Mouse (Mus musculus): ENCODE results near the gene Sash1.

Sash1 gene

DNA sequence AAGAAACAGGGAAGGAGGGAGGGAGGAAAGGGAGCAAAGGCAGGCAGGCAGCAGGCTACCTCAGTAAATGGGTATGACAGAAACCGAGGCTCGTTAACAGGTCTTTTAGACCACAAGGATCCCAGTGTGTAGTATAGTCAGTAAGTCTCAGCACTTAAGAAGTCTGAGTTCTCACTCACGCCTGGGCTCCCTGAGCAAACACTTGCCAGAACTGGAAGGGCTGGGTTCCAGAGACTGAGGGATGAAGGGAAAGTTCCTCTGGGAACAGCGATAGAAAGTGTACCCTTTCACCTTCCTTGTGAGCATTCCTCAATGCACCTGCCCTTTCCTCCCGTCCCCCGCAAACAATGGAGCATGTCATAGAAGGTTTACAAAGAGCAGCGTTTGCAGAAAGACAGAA lies 16.5 kb upstream of the Sash1 start:
- no peak for DNase-seq (ENCODE audit: low spot score in 2 of 2)

DNA sequence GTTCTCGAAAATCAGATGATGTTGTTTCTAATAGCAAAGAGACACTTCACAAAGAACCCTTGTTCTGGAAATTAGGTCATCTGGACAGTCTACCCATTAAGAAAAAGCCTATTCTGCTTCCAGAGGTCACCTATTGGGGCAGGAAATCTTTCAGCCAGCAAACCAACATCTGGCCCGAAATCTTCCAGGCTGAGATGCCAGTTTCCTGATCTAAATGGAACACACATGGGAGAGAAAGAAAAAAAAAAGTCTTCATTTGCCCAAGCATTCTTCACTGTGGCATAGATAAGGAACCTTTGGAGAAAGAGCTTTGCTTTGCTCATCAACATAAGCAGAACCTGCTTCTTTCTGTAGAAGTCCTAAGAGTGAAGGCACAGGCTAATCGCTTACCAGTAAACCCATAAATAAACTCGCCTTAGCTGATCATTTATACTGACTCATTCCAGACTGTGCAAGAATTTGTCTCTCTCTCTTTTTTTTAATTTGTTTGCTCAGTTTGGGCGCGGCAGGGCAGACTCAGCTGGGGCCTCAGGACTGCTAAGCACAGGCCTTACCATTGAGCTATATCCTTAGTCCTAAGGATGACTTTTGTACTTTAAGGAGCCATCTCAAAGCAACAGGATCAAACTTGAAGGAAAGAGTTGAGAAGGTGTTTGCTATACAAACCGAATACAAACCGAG lies 13.1 kb upstream of the Sash1 start:
- no peak for DNase-seq (ENCODE audit: low spot score in 2 of 2)

DNA sequence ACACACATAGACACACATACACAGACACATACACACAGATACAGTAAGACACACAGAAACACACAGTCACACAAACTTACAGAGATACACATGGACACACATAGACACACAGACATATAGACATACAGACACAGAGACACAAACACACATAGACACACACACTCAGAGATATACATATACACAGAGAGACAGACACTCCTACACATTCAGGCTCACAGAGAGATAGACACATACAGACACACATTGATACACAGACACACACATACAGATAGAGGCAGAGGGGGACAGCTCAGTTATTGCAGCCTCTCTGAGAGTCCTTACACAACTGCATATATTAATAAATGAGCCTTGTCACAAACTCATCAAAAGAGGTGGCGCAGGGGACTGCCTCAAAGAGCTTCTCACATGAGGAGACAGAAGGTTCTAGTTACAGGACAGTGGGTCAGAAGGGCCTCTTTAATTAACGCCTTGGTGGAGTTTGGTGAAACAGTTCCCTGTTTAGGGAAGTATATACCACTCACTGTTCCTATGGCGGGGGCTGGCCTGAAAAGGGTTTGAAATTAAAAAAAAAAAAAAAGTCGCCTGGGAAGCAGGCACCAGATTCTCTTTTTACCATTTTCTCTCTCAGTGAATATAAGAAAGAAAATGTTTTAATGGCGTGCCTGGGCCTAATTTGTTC lies 12.4 kb upstream of the Sash1 start:
- DNase-seq (ENCODE audit: low spot score in 2 of 2): no peak

DNA sequence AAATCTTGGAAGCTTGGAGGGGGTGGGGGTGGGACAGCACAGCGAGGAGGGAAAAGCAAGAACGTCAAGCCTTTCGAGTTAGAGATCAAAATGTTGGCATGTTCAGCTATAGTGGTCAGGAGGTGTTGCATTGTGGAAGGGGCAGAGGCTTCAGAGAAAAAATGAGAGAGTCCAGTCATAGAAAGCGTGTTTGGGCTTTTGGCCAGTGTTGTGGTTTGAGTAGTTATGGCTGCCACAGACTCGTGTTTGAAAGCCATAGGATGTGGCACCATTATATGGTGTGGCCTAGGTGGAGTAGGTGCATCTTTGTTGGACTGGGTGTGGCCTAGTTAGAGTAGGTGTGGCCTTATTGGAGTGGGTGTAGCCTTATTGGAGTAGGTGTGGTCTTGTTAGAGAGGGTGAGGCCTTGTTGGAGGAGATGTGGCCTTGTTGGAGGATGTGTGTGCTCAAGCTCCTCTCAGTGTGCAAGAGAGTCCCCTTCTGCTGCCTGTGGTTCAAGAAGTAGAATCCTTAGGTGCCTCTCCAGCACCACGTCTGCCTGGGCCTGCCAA lies 9.2 kb upstream of the Sash1 start:
- DNase-seq (ENCODE audit: low spot score in 2 of 2): no peak

DNA sequence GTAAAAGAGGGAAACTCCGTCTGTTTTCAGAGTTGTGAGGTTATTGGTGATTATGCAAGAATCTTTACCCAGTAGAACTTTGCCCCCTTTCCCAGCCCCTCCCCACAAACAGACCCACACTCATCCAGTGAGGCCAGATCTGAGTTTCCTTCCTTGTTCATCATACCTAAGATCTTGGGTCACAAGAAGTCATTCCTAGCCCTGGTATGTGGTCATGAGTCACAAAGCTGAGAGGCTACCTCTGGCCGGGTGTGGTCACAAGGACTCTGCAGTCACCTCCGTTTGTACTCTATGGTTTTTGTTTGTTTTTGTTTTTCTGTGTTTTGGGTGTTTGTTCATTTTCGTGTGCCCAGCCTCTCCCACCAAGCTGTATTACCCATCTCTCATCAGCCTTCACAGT lies 4.6 kb upstream of the Sash1 start:
- DNase-seq (ENCODE audit: low spot score in 2 of 2): no peak

DNA sequence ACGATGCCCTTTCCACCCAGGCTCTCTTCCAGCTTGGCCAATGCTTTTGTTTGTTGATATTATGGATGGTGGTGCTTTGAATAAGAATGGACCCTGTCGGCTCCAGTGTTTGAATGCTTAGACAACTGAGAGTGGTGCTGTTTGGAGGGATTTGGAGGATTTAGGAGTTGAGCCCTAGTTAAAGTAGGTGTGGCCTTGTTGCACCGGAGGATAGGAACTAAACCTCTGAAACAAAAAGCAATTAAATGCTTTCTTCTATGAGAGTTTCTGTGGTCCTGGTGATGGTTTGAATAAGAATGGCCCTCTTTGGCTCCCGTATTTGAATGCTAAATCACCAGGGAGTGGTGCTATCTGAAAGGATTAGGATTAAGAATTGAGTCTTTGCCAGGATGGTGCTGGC lies 3.5 kb upstream of the Sash1 start:
- DNase-seq (ENCODE audit: low spot score in 2 of 2): no peak

- DNase-seq (ENCODE audit: low spot score in 2 of 2): no peak
Observed at GRCm38 (mm10) chr10:8886528-8886854, 621 bp upstream of the Sash1 start.

- DNase-seq (ENCODE audit: low spot score in 2 of 2): no peak
Observed at GRCm38 (mm10) chr10:8885201-8885600, 669 bp downstream of the Sash1 start.

DNA sequence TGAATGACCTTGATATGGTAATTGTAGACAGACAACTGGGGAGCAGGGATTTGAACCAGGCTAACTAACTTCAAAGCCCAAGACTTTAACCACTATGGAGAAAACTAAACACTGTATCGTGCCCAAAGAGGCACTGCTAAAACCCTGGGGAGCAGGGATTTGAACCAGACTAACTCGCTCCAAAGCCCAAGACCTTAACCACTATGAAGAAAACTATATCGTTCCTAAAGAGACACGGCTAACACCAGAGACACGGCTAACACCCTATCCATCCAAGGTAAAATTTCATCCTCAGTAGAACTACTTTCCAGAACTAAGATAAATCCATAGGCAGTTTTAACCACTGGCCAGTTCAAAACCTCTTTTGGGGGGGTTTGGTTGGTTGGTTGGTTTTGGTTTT lies 1.3 kb downstream of the Sash1 start:
- no peak for DNase-seq (ENCODE audit: low spot score in 2 of 2)

GRCm38 (mm10) chr10:8883686-8884085 lies 2.2 kb downstream of the Sash1 start:
- no peak for DNase-seq (ENCODE audit: low spot score in 2 of 2)

DNA sequence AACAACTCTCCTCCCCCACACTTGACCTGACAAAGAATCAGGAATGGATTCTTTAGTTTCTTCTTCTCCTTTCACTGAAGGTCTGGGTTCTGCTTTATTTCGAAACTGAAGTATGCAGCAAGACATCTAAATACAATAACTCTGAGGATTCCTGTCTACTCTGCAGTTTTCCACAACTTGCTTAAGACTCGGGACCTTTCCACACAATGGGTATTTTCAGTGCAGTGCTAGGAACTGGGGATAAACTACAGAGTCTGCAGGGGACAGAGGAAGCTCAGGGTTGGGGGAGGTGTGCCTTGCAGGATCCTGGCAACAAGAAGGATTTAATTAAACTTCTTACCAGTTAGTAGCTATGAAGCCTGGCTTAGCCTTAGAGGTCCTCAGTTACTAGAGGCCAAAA lies 4.1 kb downstream of the Sash1 start:
- no peak for DNase-seq (ENCODE audit: low spot score in 2 of 2)

DNA sequence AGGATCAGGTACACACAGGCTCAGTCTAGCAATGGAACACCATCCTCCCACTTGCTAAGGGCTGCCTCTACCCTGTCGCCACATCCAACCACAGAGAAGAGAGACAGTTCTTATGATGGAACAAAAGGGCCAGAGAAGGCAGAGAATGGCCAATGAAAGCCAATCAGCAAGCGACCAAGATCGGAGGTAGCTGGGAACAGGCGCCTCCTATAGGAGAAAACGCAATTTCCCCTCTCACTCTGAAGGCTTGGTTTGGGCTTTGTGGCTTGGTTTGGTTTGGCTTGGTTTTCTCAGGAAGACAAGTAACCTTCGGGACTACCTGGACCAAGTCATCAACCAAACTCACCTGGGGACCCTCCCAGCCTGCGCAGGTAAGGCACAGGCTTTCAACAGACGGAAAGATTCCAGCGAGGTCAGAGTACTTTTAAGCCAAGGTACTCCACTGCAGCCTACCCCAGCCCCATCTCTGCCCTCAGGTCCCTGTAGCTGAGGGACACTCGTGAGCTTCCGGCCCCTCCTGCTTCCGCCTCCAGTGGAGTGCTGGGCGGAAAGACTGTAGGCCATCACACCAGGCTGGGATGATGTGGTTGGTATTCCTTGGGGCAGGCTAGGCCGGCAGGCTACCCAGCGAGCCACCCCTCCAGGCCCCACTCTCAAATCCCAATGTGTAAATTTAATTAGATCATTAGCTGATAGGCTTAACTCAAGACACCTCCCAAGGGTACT lies 4.8 kb downstream of the Sash1 start:
- DNase-seq (ENCODE audit: low spot score in 2 of 2): no peak

DNA sequence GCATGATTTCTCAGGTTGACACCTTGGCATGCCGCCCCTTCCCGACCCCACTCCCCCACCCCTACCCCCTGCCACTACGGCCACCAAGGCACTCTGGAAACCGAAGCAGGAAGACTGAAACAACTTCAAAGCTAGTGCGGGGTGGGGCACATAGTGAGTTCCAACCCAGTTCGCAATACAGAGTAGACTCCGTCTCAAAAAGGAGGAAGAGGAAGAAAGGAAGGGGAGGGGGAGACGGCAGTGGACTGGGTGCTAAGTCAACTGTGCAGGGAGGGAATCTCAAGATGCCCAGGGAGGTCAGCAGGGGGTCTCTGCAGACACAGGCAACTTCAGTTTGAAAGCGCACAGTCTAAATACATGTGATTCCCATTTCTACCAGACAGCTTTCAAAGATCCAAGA lies 7.0 kb downstream of the Sash1 start:
- DNase-seq (ENCODE audit: low spot score in 2 of 2): no peak

DNA sequence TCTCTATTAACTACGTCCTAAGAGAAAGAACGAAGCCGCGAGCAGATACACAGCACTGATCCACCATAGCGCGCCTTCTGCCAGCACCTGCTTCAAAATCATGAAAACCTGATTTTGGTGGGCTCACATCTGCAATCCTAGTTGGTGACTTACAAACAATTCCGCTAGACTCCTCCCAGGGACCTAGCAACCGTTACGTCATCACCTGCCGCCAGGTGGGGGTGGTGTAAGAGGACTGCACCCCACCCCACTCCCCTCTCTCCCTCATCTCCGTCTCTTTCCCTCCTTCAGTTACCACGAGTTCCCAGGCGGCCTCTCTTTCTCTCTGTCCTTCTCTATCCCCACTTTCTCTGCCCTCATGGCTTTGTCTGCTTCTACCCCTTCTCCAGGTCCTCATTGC lies 7.5 kb downstream of the Sash1 start:
- DNase-seq (ENCODE audit: low spot score in 2 of 2): no peak

DNA sequence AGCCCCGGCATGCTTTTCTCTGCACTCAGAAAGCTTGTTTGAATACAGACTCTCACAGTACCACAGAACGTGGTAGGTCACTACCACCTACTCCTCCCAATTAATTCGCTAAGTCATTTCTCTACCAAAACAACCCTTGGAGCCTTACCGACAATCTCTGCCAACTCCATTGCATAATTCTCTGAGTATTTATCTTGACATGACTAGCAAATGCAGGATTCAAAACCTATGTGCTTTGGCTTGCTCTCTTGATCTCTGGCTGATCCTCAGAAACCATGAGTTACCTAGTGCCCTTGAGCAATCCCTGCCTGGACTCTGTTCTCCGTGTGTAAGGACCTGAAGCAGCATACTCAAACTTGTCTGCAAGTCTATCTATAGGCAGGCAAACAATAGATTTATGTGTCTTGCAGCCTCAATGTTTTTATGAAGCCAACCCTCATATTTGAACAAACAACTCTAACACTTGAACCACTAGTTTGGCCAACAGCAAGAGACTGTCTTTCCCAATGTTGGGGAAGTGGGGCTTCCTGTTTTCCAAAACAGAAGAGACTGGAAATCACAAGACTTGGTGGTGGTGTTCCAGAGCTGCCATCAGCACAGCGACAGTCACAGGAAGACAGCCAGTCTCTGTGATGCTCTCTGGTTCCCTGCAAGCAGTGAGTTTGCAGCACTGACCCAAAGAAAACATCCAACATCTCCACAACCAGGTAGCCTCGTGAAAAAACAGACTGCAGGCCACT lies 12.1 kb downstream of the Sash1 start:
- no peak for DNase-seq (ENCODE audit: low spot score in 2 of 2)

- DNase-seq (ENCODE audit: low spot score in 2 of 2): no peak
Observed at GRCm38 (mm10) chr10:8872788-8873187, 13.1 kb downstream of the Sash1 start.

GRCm38 (mm10) chr10:8871935-8872334 lies 13.9 kb downstream of the Sash1 start:
- no peak for DNase-seq (ENCODE audit: low spot score in 2 of 2)

- no peak for DNase-seq (ENCODE audit: low spot score in 2 of 2)
Observed at GRCm38 (mm10) chr10:8870368-8870767, 15.5 kb downstream of the Sash1 start.

- DNase-seq (ENCODE audit: low spot score in 2 of 2): no peak
Observed at GRCm38 (mm10) chr10:8866062-8866642, 19.7 kb downstream of the Sash1 start.

GRCm38 (mm10) chr10:8860655-8861054 lies 25.2 kb downstream of the Sash1 start:
- DNase-seq (ENCODE audit: low spot score in 2 of 2): no peak

DNA sequence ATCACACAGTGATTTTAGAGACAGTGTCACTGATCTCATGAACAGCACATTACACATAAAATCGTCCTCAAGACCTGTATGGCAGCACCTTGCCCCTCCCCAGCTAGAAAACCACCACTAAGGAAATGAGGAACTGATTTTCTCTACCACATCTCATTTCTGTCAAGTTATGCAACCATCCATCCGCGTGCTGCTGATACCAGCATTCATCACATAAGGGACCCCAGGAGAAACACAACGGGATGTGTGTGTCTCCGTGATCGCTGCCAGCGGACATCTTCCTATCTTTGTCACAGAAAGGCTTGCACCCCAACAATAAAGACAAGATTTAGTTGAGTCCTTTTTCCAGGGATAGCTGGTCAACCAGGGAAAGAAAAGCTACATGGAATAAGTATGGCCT lies 27.2 kb downstream of the Sash1 start:
- DNase-seq (ENCODE audit: low spot score in 2 of 2): no peak

DNA sequence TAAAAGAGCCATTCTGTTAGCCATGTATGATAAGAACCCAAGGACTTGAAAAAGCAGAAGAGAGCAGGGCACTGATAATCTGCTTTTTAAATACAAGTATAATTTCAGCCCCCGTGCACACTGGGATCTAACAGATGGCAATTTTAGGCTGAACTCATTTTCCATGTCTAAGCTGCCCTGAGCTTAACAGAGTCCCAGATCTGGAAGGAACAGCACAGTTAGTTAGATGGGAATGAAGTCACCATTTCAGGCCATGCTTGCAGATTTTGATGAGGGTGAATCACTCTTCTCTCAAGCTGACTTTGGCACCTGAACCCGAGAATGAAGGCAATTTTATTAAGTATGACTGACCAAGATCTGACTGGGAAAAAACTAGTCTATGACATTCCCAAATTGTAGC lies 28.9 kb downstream of the Sash1 start:
- no peak for DNase-seq (ENCODE audit: low spot score in 2 of 2)

All from spleen, postnatal 36 days (tissue).